Comparison of ENCODE assay signal across 16 mouse cellular contexts in genomic region chr15:96780606-96781005, GRCm38 (mm10).
"Had no signal": no experiment of that assay in that cellular context is flagged by ENCODE, and none has a peak within 500 bp of the region (broad histone marks: within the 10 kb centered on the region; RNA-seq: fewer than 3 reads in every experiment).

No protein-coding gene starts in this region.

- DNase-seq: retina, postnatal 1 day; right cerebral cortex, adult 18-20 months; right cerebral cortex, postnatal 14 days; right cerebral cortex, postnatal 25 days; right cerebral cortex, postnatal 4 days; spleen, adult 18-20 months; thymus, adult 18-20 months; thymus, adult 2 months; thymus, postnatal 14 days; thymus, postnatal 25 days; thymus, postnatal 36 days; thymus, postnatal 4 days had no signal

- H3K9me3 ChIP-seq: neural tube, embryonic 13.5 days; neural tube, embryonic 15.5 days; stomach, embryonic 15.5 days had no signal

- H3K4me3 ChIP-seq: neural tube, embryonic 13.5 days; neural tube, embryonic 15.5 days; stomach, embryonic 15.5 days had no signal

- H3K27me3 ChIP-seq: neural tube, embryonic 13.5 days; neural tube, embryonic 15.5 days; stomach, embryonic 15.5 days had no signal

- H3K9ac ChIP-seq: neural tube, embryonic 13.5 days; neural tube, embryonic 15.5 days; stomach, embryonic 15.5 days had no signal

- H3K4me2 ChIP-seq: neural tube, embryonic 13.5 days; neural tube, embryonic 15.5 days; stomach, embryonic 15.5 days had no signal

- H3K27ac ChIP-seq: neural tube, embryonic 13.5 days; neural tube, embryonic 15.5 days; stomach, embryonic 15.5 days; stomach, postnatal 0 days had no signal

- H3K36me3 ChIP-seq: neural tube, embryonic 13.5 days; neural tube, embryonic 15.5 days; stomach, embryonic 15.5 days had no signal

- H3K4me1 ChIP-seq: neural tube, embryonic 13.5 days; neural tube, embryonic 15.5 days; stomach, embryonic 15.5 days had no signal
